Mouse (Mus musculus): ENCODE measurements at regions not wholly inside any gene's neighbourhood (a gene's known extent, or its start where the extent isn't known, plus 50 kb on each side); places are given as distances from the start of the nearest gene placed in this dataset.

DNA sequence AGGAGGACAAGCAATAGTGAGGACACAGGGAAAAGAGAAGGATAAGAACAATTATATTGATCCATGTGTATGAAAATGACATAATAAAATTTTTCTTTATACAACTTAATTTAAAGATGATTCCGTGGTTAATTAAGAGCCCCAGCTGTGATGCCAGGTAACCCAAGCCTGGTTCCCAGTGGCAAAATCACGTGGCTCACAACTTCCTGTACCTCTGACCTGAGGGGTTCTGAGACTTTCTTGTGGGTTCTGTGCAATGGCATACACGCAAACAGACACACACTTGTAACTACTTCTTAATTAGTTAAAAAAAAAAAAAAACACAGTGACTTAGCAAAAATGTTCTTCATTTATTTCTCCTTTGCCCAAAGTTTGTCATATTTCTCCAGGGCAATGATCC is 57.2 kb upstream of the Gadd45a start:
- H3K4me2 ChIP-seq (replicated peaks; ENCODE audit: low read depth), result no peak overlapping the region
- H3K4me3 ChIP-seq (ENCODE audit: low read depth, low read length), result no peak overlapping the region
- no peaks in the 10 kb centered on the region for H3K27me3 ChIP-seq (replicated peaks; ENCODE audit: control insufficient read depth, insufficient read depth, low read length)
- H3K9ac ChIP-seq (ENCODE audit: low read depth, low read length), result no peak overlapping the region
- no peak for ATAC-seq
- TF ChIP-seq CTCF (IDR thresholded peaks at IDR 0.05; ENCODE audit: low read depth), result no peak
- no peak overlapping the region for H3K27ac ChIP-seq (ENCODE audit: low read depth, low read length)
- H3K4me1 ChIP-seq (replicated peaks; ENCODE audit: control insufficient read depth, insufficient read depth, low read length), result no peaks in the 10 kb centered on the region
- no peaks in the 10 kb centered on the region for H3K9me3 ChIP-seq (ENCODE audit: control insufficient read depth)
- H3K36me3 ChIP-seq (ENCODE audit: control insufficient read depth, insufficient read depth), result no peaks in the 10 kb centered on the region
- 70% methylated on average over 3 of the region's 3 CpGs for WGBS

- WGBS, result 69% methylated on average over 1 of the region's 1 CpGs
- H3K27ac ChIP-seq (ENCODE audit: low read depth, low read length), result no peak overlapping the region
- TF ChIP-seq CTCF (IDR thresholded peaks at IDR 0.05; ENCODE audit: low read depth), result no peak
Observed at GRCm38 (mm10) chr6:67093128-67093527, 55.9 kb upstream of the Gadd45a start.

DNA sequence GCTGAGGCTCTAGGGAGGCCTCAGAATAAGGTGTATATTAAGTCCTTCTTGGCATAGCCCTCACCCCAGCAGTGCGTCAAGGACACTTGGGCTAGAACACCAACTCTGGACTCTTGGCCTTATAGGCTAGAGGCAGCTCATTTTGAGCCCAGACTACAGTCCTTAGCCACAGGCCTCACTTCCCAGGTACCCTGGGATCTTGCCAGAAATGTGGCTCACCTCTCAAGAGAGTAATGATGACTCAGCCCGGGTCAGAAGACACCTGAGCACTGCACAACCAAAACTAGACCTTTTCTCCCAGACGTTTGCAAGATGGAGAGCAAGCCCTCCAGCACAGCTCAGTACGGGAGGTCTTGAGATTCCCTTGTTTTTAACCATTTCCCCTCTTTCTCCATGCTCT is 52.9 kb upstream of the Gadd45a start:
- no peak for ATAC-seq
- no peaks in the 10 kb centered on the region for H3K27me3 ChIP-seq (replicated peaks; ENCODE audit: control insufficient read depth, insufficient read depth, low read length)
- no peak overlapping the region for H3K4me2 ChIP-seq (replicated peaks; ENCODE audit: low read depth)
- WGBS, result 81% methylated on average over 4 of the region's 4 CpGs
- no peak overlapping the region for H3K4me3 ChIP-seq (ENCODE audit: low read depth, low read length)
- no peaks in the 10 kb centered on the region for H3K4me1 ChIP-seq (replicated peaks; ENCODE audit: control insufficient read depth, insufficient read depth, low read length)
- no peaks in the 10 kb centered on the region for H3K36me3 ChIP-seq (ENCODE audit: control insufficient read depth, insufficient read depth)
- H3K9me3 ChIP-seq (ENCODE audit: control insufficient read depth), result no peaks in the 10 kb centered on the region
- H3K9ac ChIP-seq (ENCODE audit: low read depth, low read length), result no peak overlapping the region
- H3K27ac ChIP-seq (ENCODE audit: low read depth, low read length), result no peak overlapping the region
- TF ChIP-seq CTCF (IDR thresholded peaks at IDR 0.05; ENCODE audit: low read depth), result no peak

More at GRCm38 (mm10) chr6:67093128-67093527, 55.9 kb upstream of the Gadd45a start:
- Histone ChIP-seq H3K4me2 (replicated peaks; ENCODE audit: low read depth) (no peak overlapping the region), H3K36me3 (ENCODE audit: control insufficient read depth, insufficient read depth) (no peaks in the 10 kb centered on the region), H3K9ac (ENCODE audit: low read depth, low read length) (no peak overlapping the region), H3K27me3 (replicated peaks; ENCODE audit: control insufficient read depth, insufficient read depth, low read length) (no peaks in the 10 kb centered on the region), H3K4me1 (replicated peaks; ENCODE audit: control insufficient read depth, insufficient read depth, low read length) (no peaks in the 10 kb centered on the region), H3K4me3 (ENCODE audit: low read depth, low read length) (no peak overlapping the region), H3K9me3 (ENCODE audit: control insufficient read depth) (no peaks in the 10 kb centered on the region)
- ATAC-seq, result no peak

- no peaks in the 10 kb centered on the region for H3K27me3 ChIP-seq (replicated peaks; ENCODE audit: control insufficient read depth, insufficient read depth, low read length)
- H3K27ac ChIP-seq (ENCODE audit: low read depth, low read length), result no peak overlapping the region
- no peak overlapping the region for H3K9ac ChIP-seq (ENCODE audit: low read depth, low read length)
- no peaks in the 10 kb centered on the region for H3K9me3 ChIP-seq (ENCODE audit: control insufficient read depth)
- H3K4me3 ChIP-seq (ENCODE audit: low read depth, low read length), result no peak overlapping the region
- H3K4me2 ChIP-seq (replicated peaks; ENCODE audit: low read depth), result no peak overlapping the region
- peak; percentile 45; the same call in 1 of the 2 replicates for ATAC-seq
- no peak for TF ChIP-seq CTCF (IDR thresholded peaks at IDR 0.05; ENCODE audit: low read depth)
- 45% methylated on average over 3 of the region's 3 CpGs for WGBS
- H3K4me1 ChIP-seq (replicated peaks; ENCODE audit: control insufficient read depth, insufficient read depth, low read length), result no peaks in the 10 kb centered on the region
- H3K36me3 ChIP-seq (ENCODE audit: control insufficient read depth, insufficient read depth), result no peaks in the 10 kb centered on the region
Observed at GRCm38 (mm10) chr6:67089530-67090140, 52.4 kb upstream of the Gadd45a start.

DNA sequence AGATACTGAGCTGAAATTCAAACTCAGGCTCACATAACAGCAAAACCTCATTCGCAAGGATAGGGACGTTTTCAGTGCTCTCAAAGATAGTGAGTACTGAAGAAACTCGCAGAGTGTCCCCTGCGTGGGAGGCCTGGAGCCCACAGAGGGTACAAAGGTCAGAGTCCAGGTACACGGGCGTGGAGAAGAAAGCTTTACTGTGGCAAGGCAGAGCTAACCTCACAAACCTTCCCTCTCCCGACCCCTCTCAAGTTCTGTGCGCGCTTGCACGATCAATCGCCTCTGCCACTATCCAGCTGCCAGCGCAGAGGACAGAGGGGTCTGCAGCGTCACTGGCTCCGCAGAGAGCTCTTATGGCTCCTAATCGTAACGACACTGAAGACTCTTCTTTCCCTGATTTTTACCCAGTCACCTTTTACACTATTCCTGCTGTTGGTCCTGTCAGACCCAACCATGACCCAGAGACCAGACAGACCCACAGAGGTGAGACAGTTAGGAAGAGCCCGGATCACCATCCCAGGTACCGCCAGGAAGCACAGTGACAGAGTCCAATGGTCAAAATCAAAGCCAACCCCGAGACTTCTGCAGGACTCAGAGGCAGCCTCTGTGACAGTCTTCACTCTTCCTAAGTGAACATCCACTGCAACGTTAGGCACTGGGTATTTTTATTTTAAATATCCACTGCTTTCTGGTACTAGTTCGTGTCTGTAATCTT is 51.6 kb upstream of the Gadd45a start:
- H3K27me3 ChIP-seq (replicated peaks; ENCODE audit: control insufficient read depth, insufficient read depth, low read length), result no peaks in the 10 kb centered on the region
- no peak for TF ChIP-seq CTCF (IDR thresholded peaks at IDR 0.05; ENCODE audit: low read depth)
- no peaks in the 10 kb centered on the region for H3K4me1 ChIP-seq (replicated peaks; ENCODE audit: control insufficient read depth, insufficient read depth, low read length)
- WGBS, result 52% methylated on average over 21 of the region's 21 CpGs
- H3K27ac ChIP-seq (ENCODE audit: low read depth, low read length), result peak overlapping the region; percentile 61
- ATAC-seq, result peak; percentile 67
- no peak overlapping the region for H3K9ac ChIP-seq (ENCODE audit: low read depth, low read length)
- H3K4me2 ChIP-seq (replicated peaks; ENCODE audit: low read depth), result peak overlapping the region; percentile 46
- no peaks in the 10 kb centered on the region for H3K36me3 ChIP-seq (ENCODE audit: control insufficient read depth, insufficient read depth)
- H3K4me3 ChIP-seq (ENCODE audit: low read depth, low read length), result no peak overlapping the region
- no peaks in the 10 kb centered on the region for H3K9me3 ChIP-seq (ENCODE audit: control insufficient read depth)

- ATAC-seq, result 0 out of 2 replicates have a peak, but pooled peaks have one; percentile 46
- Histone ChIP-seq H3K9me3 (ENCODE audit: control insufficient read depth) (no peaks in the 10 kb centered on the region), H3K4me3 (ENCODE audit: low read depth, low read length) (no peak overlapping the region), H3K27me3 (replicated peaks; ENCODE audit: control insufficient read depth, insufficient read depth, low read length) (no peaks in the 10 kb centered on the region), H3K4me1 (replicated peaks; ENCODE audit: control insufficient read depth, insufficient read depth, low read length) (no peaks in the 10 kb centered on the region), H3K9ac (ENCODE audit: low read depth, low read length) (no peak overlapping the region), H3K36me3 (ENCODE audit: control insufficient read depth, insufficient read depth) (no peaks in the 10 kb centered on the region), H3K4me2 (replicated peaks; ENCODE audit: low read depth) (no peak overlapping the region), H3K27ac (ENCODE audit: low read depth, low read length) (no peak overlapping the region; the same call in 1 of the 2 replicates)
- WGBS, result 50% methylated on average over 5 of the region's 5 CpGs
- TF ChIP-seq CTCF (IDR thresholded peaks at IDR 0.05; ENCODE audit: low read depth), result no peak
Observed at GRCm38 (mm10) chr6:67087837-67088440, 50.7 kb upstream of the Gadd45a start.
